Mouse (Mus musculus): Measurements from ENCODE around the gene Taar2.

Taar2 gene

GRCm38 (mm10) chr10:23986419-23986818 lies 48.0 kb downstream of the Taar2 start:
- DNase-seq, result no peak

Measured in cerebellum, adult 18-20 months (tissue).